In genomic region chr3:101104883-101105282, GRCm38 (mm10) we compare ENCODE assay signal across 27 mouse cellular contexts. TPM values are rescaled to one million over a fixed set of nuclear protein-coding genes. Genes with fewer than 3 reads are reported as not detected.
A peak's percentile ranks its signal among the peaks of the same experiment; 100 is the strongest.
DNase-seq lines count a peak whose midpoint lies in the region; ATAC-seq and TF ChIP-seq lines count a peak whose summit lies in the region.
"Had no signal": no experiment of that assay in that cellular context is flagged by ENCODE, and none has a peak within 500 bp of the region (broad histone marks: within the 10 kb centered on the region; RNA-seq: fewer than 3 reads in every experiment).

No protein-coding gene starts in this region.

- TF ChIP-seq CTCF in forebrain, postnatal 0 days (IDR thresholded peaks at IDR 0.05; ENCODE audit: low read depth), result no peak

- 85% methylated on average over 9 of the region's 9 CpGs for WGBS in forebrain, embryonic 13.5 days
- WGBS in forebrain, postnatal 0 days, result 75% methylated on average over 9 of the region's 9 CpGs
- 88% methylated on average over 9 of the region's 9 CpGs for WGBS in hindbrain, embryonic 13.5 days
- WGBS in hindbrain, embryonic 11.5 days, result 89% methylated on average over 9 of the region's 9 CpGs
- 85% methylated on average over 9 of the region's 9 CpGs for WGBS in midbrain, embryonic 14.5 days
- 88% methylated on average over 9 of the region's 9 CpGs for WGBS in midbrain, embryonic 15.5 days

- no peak overlapping the region for H3K4me3 ChIP-seq in forebrain, embryonic 13.5 days
- H3K4me3 ChIP-seq in forebrain, postnatal 0 days (ENCODE audit: low read depth, low read length), result no peak overlapping the region
- no peak overlapping the region for H3K4me3 ChIP-seq in hindbrain, embryonic 13.5 days
- H3K4me3 ChIP-seq in hindbrain, embryonic 11.5 days (ENCODE audit: low read depth, low read length), result no peak overlapping the region
- H3K4me3 ChIP-seq in midbrain, embryonic 14.5 days (replicated peaks; ENCODE audit: low read depth, low read length), result no peak overlapping the region
- H3K4me3 ChIP-seq in midbrain, embryonic 15.5 days, result no peak overlapping the region
- H3K4me3 ChIP-seq: embryonic facial prominence, embryonic 10.5 days; embryonic facial prominence, embryonic 13.5 days; erythroblast, embryonic 14.5 days; heart, embryonic 12.5 days; heart, embryonic 15.5 days; hindbrain, embryonic 10.5 days; hindbrain, embryonic 15.5 days had no signal

- H3K27me3 ChIP-seq in forebrain, embryonic 13.5 days, result no peaks in the 10 kb centered on the region
- no peaks in the 10 kb centered on the region for H3K27me3 ChIP-seq in forebrain, postnatal 0 days (ENCODE audit: insufficient read depth, low read length)
- H3K27me3 ChIP-seq in hindbrain, embryonic 13.5 days, result 0 out of 2 replicates have a peak, but pooled peaks cover 7% of the 10 kb centered on the region
- no peaks in the 10 kb centered on the region for H3K27me3 ChIP-seq in hindbrain, embryonic 11.5 days (ENCODE audit: control insufficient read depth, insufficient read depth, low read length)
- no peaks in the 10 kb centered on the region for H3K27me3 ChIP-seq in midbrain, embryonic 14.5 days (ENCODE audit: control insufficient read depth, insufficient read depth, low read length)
- no peaks in the 10 kb centered on the region for H3K27me3 ChIP-seq in midbrain, embryonic 15.5 days (replicated peaks)
- H3K27me3 ChIP-seq: embryonic facial prominence, embryonic 13.5 days; heart, embryonic 12.5 days; heart, embryonic 15.5 days; hindbrain, embryonic 15.5 days had no signal

- no peak for ATAC-seq in forebrain, embryonic 13.5 days
- ATAC-seq in forebrain, postnatal 0 days, result no peak
- no peak for ATAC-seq in hindbrain, embryonic 13.5 days (ENCODE audit: low FRiP score)
- ATAC-seq in hindbrain, embryonic 11.5 days (ENCODE audit: low FRiP score), result no peak
- ATAC-seq in midbrain, embryonic 14.5 days (ENCODE audit: low FRiP score, low TSS enrichment), result no peak
- ATAC-seq in midbrain, embryonic 15.5 days (replicated peaks), result no peak
- ATAC-seq: activated CD4-positive, CD25-positive, alpha-beta regulatory T cell, adult 4 months had no signal

- no peaks in the 10 kb centered on the region for H3K9me3 ChIP-seq in forebrain, embryonic 13.5 days (replicated peaks)
- no peaks in the 10 kb centered on the region for H3K9me3 ChIP-seq in forebrain, postnatal 0 days (ENCODE audit: low read length)
- H3K9me3 ChIP-seq in hindbrain, embryonic 13.5 days, result no peaks in the 10 kb centered on the region
- no peaks in the 10 kb centered on the region for H3K9me3 ChIP-seq in hindbrain, embryonic 11.5 days (ENCODE audit: control insufficient read depth, low read length)
- no peaks in the 10 kb centered on the region for H3K9me3 ChIP-seq in midbrain, embryonic 14.5 days (ENCODE audit: control insufficient read depth, low read length)
- no peaks in the 10 kb centered on the region for H3K9me3 ChIP-seq in midbrain, embryonic 15.5 days
- H3K9me3 ChIP-seq: embryonic facial prominence, embryonic 10.5 days; embryonic facial prominence, embryonic 13.5 days; heart, embryonic 12.5 days; heart, embryonic 15.5 days; hindbrain, embryonic 10.5 days; hindbrain, embryonic 15.5 days had no signal

- H3K4me2 ChIP-seq in forebrain, embryonic 13.5 days, result peak overlapping the region; percentile 35; the same call in 1 of the 2 replicates
- H3K4me2 ChIP-seq in forebrain, postnatal 0 days (ENCODE audit: low read depth), result no peak overlapping the region
- H3K4me2 ChIP-seq in hindbrain, embryonic 13.5 days, result no peak overlapping the region
- no peak overlapping the region for H3K4me2 ChIP-seq in hindbrain, embryonic 11.5 days (replicated peaks; ENCODE audit: low read depth, low read length)
- no peak overlapping the region for H3K4me2 ChIP-seq in midbrain, embryonic 14.5 days (ENCODE audit: low read length)
- no peak overlapping the region for H3K4me2 ChIP-seq in midbrain, embryonic 15.5 days
- H3K4me2 ChIP-seq: embryonic facial prominence, embryonic 13.5 days; heart, embryonic 12.5 days; hindbrain, embryonic 15.5 days had no signal

- H3K4me1 ChIP-seq in forebrain, embryonic 13.5 days, result peaks cover 85% of the 10 kb centered on the region
- peaks cover 20% of the 10 kb centered on the region for H3K4me1 ChIP-seq in forebrain, postnatal 0 days (ENCODE audit: insufficient read depth)
- H3K4me1 ChIP-seq in hindbrain, embryonic 13.5 days (replicated peaks), result peaks cover 37% of the 10 kb centered on the region
- 0 out of 2 replicates have a peak, but pooled peaks cover 4% of the 10 kb centered on the region for H3K4me1 ChIP-seq in hindbrain, embryonic 11.5 days (replicated peaks; ENCODE audit: control insufficient read depth, insufficient read depth, low read length)
- H3K4me1 ChIP-seq in midbrain, embryonic 14.5 days (ENCODE audit: control insufficient read depth, insufficient read depth, low read length), result peaks cover 32% of the 10 kb centered on the region
- peaks cover 46% of the 10 kb centered on the region for H3K4me1 ChIP-seq in midbrain, embryonic 15.5 days

- H3K27ac ChIP-seq in forebrain, embryonic 13.5 days, result peak overlapping the region; percentile 31; the same call in 1 of the 2 replicates
- H3K27ac ChIP-seq in forebrain, postnatal 0 days (ENCODE audit: low read depth, low read length), result no peak overlapping the region
- 0 out of 2 replicates have a peak overlapping the region, but pooled peaks have one; percentile 58 for H3K27ac ChIP-seq in hindbrain, embryonic 13.5 days
- no peak overlapping the region for H3K27ac ChIP-seq in hindbrain, embryonic 11.5 days (ENCODE audit: low read depth, low read length)
- H3K27ac ChIP-seq in midbrain, embryonic 14.5 days (replicated peaks; ENCODE audit: low read depth, low read length), result 0 out of 2 replicates have a peak overlapping the region, but pooled peaks have one; percentile 37
- H3K27ac ChIP-seq in midbrain, embryonic 15.5 days, result no peak overlapping the region
- H3K27ac ChIP-seq: embryonic facial prominence, embryonic 10.5 days; embryonic facial prominence, embryonic 13.5 days; heart, embryonic 15.5 days; hindbrain, embryonic 10.5 days; hindbrain, embryonic 15.5 days had no signal

- DNase-seq in forebrain, postnatal 0 days, result no peak
- DNase-seq in hindbrain, embryonic 11.5 days (ENCODE audit: low spot score), result no peak
- DNase-seq in lung, postnatal 10 days, result peak; percentile 33
- no peak for DNase-seq in lung, postnatal 14 days
- no peak for DNase-seq in midbrain, embryonic 14.5 days
- DNase-seq: adrenal gland, adult 8-10 months; adrenal gland, postnatal 25 days; cerebellum, adult 11-12 months; cerebellum, adult 8-10 months; cerebellum, postnatal 10 days; cerebellum, postnatal 36 days; embryo, embryonic 11 days; gastrocnemius, postnatal 25 days; heart, adult 18-20 months; heart, postnatal 10 days; heart, postnatal 36 days had no signal

- H3K9ac ChIP-seq in forebrain, embryonic 13.5 days, result no peak overlapping the region
- no peak overlapping the region for H3K9ac ChIP-seq in forebrain, postnatal 0 days
- no peak overlapping the region for H3K9ac ChIP-seq in hindbrain, embryonic 13.5 days
- H3K9ac ChIP-seq in hindbrain, embryonic 11.5 days (ENCODE audit: low read depth, low read length), result no peak overlapping the region
- no peak overlapping the region for H3K9ac ChIP-seq in midbrain, embryonic 14.5 days (replicated peaks; ENCODE audit: low read length)
- H3K9ac ChIP-seq in midbrain, embryonic 15.5 days, result no peak overlapping the region
- H3K9ac ChIP-seq: heart, embryonic 12.5 days; heart, embryonic 15.5 days; hindbrain, embryonic 15.5 days had no signal

- no peaks in the 10 kb centered on the region for H3K36me3 ChIP-seq in forebrain, embryonic 13.5 days (ENCODE audit: poor library complexity, severe bottlenecking)
- H3K36me3 ChIP-seq in forebrain, postnatal 0 days (ENCODE audit: insufficient read depth), result no peaks in the 10 kb centered on the region
- H3K36me3 ChIP-seq in hindbrain, embryonic 13.5 days, result no peaks in the 10 kb centered on the region
- no peaks in the 10 kb centered on the region for H3K36me3 ChIP-seq in hindbrain, embryonic 11.5 days (ENCODE audit: control insufficient read depth, insufficient read depth, low read length)
- no peaks in the 10 kb centered on the region for H3K36me3 ChIP-seq in midbrain, embryonic 14.5 days (ENCODE audit: control insufficient read depth, insufficient read depth, low read length)
- no peaks in the 10 kb centered on the region for H3K36me3 ChIP-seq in midbrain, embryonic 15.5 days (replicated peaks)
- H3K36me3 ChIP-seq: embryonic facial prominence, embryonic 10.5 days; embryonic facial prominence, embryonic 13.5 days; heart, embryonic 12.5 days; heart, embryonic 15.5 days; hindbrain, embryonic 10.5 days; hindbrain, embryonic 15.5 days had no signal

RNA-seq across cellular contexts. Expression of gene Ptgfrn, which starts 5.2 kb away (rescaled TPM):
- 4.0 and 4.5 TPM in 2 replicates for polyA plus RNA-seq in forebrain, embryonic 13.5 days (2015; fragmentation: Nextera tagmentation; extraction: Ambion mirVana)
- 37.7 and 40.2 TPM in 2 replicates for total RNA-seq in forebrain, postnatal 0 days (2014; rRNA removed)
- polyA plus RNA-seq in forebrain, postnatal 0 days (2015; fragmentation: Nextera tagmentation; extraction: Ambion mirVana), result 2.7 and 3.2 TPM in 2 replicates
- polyA plus RNA-seq in hindbrain, embryonic 13.5 days (2015; fragmentation: Nextera tagmentation; extraction: Ambion mirVana), result 2.1 and 2.4 TPM in 2 replicates
- polyA plus RNA-seq in hindbrain, embryonic 11.5 days (2014; fragmentation: Nextera tagmentation; extraction: Ambion mirVana), result 3.3 and 3.5 TPM in 2 replicates
- 4.0 and 4.2 TPM in 2 replicates for polyA plus RNA-seq in midbrain, embryonic 14.5 days (2014; fragmentation: Nextera tagmentation; extraction: Ambion mirVana)
- polyA plus RNA-seq in midbrain, embryonic 15.5 days (2015; fragmentation: Nextera tagmentation; extraction: Ambion mirVana), result 2.6 and 2.7 TPM in 2 replicates
- polyA plus RNA-seq: erythroblast, embryonic 14.5 days had no signal

Comparison
In these comparisons a context has a peak if more than half of its experiments do, and no peak if none do; other contexts are left out.
1. H3K27ac ChIP-seq: peak in forebrain, embryonic 13.5 days (single experiment), hindbrain, embryonic 13.5 days (single experiment) and midbrain, embryonic 14.5 days (single experiment); none in forebrain, postnatal 0 days (single experiment), hindbrain, embryonic 11.5 days (single experiment) and midbrain, embryonic 15.5 days (single experiment).